Mouse (Mus musculus) ES-E14 (cell line): ENCODE data around the gene Alpi.

Experiments
- CHD2 ChIP-seq: IDR thresholded peaks from 2 replicates; pipeline ENCODE4 v1.6.1; 2014; ENCODE audit warnings: mild to moderate bottlenecking, low read depth, low read length, inconsistent platforms
- HCFC1 ChIP-seq: IDR thresholded peaks from 2 replicates; pipeline ENCODE4 v1.6.1; 2012; ENCODE audit warnings: low read length, inconsistent platforms, borderline replicate concordance; ENCODE audit not compliant: insufficient read depth
- MAFK ChIP-seq: IDR thresholded peaks from 2 replicates; pipeline ENCODE4 v1.6.1; 2014; ENCODE audit warnings: mild to moderate bottlenecking, low read depth, low read length, inconsistent platforms; ENCODE audit not compliant: insufficient read depth
- ZNF384 ChIP-seq: IDR thresholded peaks from 2 replicates; pipeline ENCODE4 v1.6.1; 2012; ENCODE audit warnings: low read depth, low read length, inconsistent platforms

GRCm38 (mm10) chr1:87127206-87128030 is 26.0 kb upstream of the Alpi start:
- TF ChIP-seq MAFK, result no peak
- TF ChIP-seq HCFC1, result no peak
- TF ChIP-seq ZNF384, result no peak
- no peak for TF ChIP-seq CHD2
